Mouse (Mus musculus) lung, embryonic 15.5 days (tissue): ENCODE data around the gene Ctdspl2. TPM values are rescaled to one million over a fixed set of nuclear protein-coding genes. Genes with fewer than 3 reads are reported as not detected.

Experiments used
- microRNA-seq: library from miRNA; unstranded; fragments of <30 nt; microRNA quantifications from one replicate; pipeline ENCODE4, GENCODE M21; 2016
- polyA plus RNA-seq: library from polyadenylated mRNA; unstranded; fragments of >200 nt; fragmentation: Nextera tagmentation; extraction: Ambion mirVana; gene quantifications from 2 replicates; pipeline ENCODE4 v1.2.1, GENCODE M21; 2015

Gene Ctdspl2
- polyA plus RNA-seq, 1 experiment from 2014 or later: 53.1 TPM

Small RNAs within 50 kb of the gene (microRNA-seq; reads per million reads assigned to microRNA genes)
- gene Gm47314: not detected

Other genes starting within 250 kb of the Ctdspl2 start
- gene Frmd5, start 148.9 kb upstream of the Ctdspl2 start, polyA plus RNA-seq: 3.3 and 4.1 TPM in 2 replicates
- gene Casc4, start 89.0 kb upstream of the Ctdspl2 start, polyA plus RNA-seq: 18.5 and 18.8 TPM in 2 replicates
- gene Mageb3, start 91 bp downstream of the Ctdspl2 start, polyA plus RNA-seq: 0.09 and 0.24 TPM in 2 replicates
- 9.9 and 10.7 TPM in 2 replicates for gene Eif3j1, start 72.5 kb downstream of the Ctdspl2 start, polyA plus RNA-seq
- gene Spg11, start 162.4 kb downstream of the Ctdspl2 start, polyA plus RNA-seq: 8.8 and 10.2 TPM in 2 replicates
- 350 and 374 TPM in 2 replicates for gene B2m, start 191.7 kb downstream of the Ctdspl2 start, polyA plus RNA-seq
- 0.11 TPM in 1 of 2 replicates, not detected in the other for gene Trim69, start 204.7 kb downstream of the Ctdspl2 start, polyA plus RNA-seq
- not detected in 2 replicates for gene Patl2, start 230.2 kb downstream of the Ctdspl2 start, polyA plus RNA-seq
- gene Terb2, start 230.3 kb downstream of the Ctdspl2 start, polyA plus RNA-seq: not detected in 2 replicates